12 mouse cellular contexts compared by ENCODE assay signal in genomic region chr8:111367350-111367749, GRCm38 (mm10). TPM values are rescaled to one million over a fixed set of nuclear protein-coding genes. Genes with fewer than 3 reads are reported as not detected.
DNase-seq lines count a peak whose midpoint lies in the region; ATAC-seq and TF ChIP-seq lines count a peak whose summit lies in the region.
"Had no signal": no experiment of that assay in that cellular context is flagged by ENCODE, and none has a peak within 500 bp of the region (broad histone marks: within the 10 kb centered on the region; RNA-seq: fewer than 3 reads in every experiment).

No protein-coding gene starts in this region.

- no peak for TF ChIP-seq CTCF in heart, postnatal 0 days (IDR thresholded peaks at IDR 0.05; ENCODE audit: low read depth)
- TF ChIP-seq CTCF in lung, postnatal 0 days (IDR thresholded peaks at IDR 0.05): no peak
- TF ChIP-seq CTCF in lung, adult 2 months (IDR thresholded peaks at IDR 0.05; ENCODE audit: insufficient read depth, low read length): no peak

- no peaks in the 10 kb centered on the region for H3K27me3 ChIP-seq in heart, postnatal 0 days (ENCODE audit: control insufficient read depth, insufficient read depth, low read length)
- no peaks in the 10 kb centered on the region for H3K27me3 ChIP-seq in lung, postnatal 0 days (replicated peaks; ENCODE audit: insufficient read depth, low read length)
- H3K27me3 ChIP-seq in embryonic facial prominence, embryonic 13.5 days: peaks cover 11% of the 10 kb centered on the region; the same call in 1 of the 2 replicates
- H3K27me3 ChIP-seq in neural tube, embryonic 15.5 days (replicated peaks): no peaks in the 10 kb centered on the region
- 0 out of 2 replicates have a peak, but pooled peaks cover 2% of the 10 kb centered on the region for H3K27me3 ChIP-seq in liver, embryonic 11.5 days (replicated peaks; ENCODE audit: control insufficient read depth, insufficient read depth, low read length)
- H3K27me3 ChIP-seq: forebrain, embryonic 15.5 days had no signal

- H3K4me2 ChIP-seq in heart, postnatal 0 days (ENCODE audit: low read depth, low read length): peak overlapping the region; percentile 44
- peak overlapping the region; percentile 17; the same call in 1 of the 2 replicates for H3K4me2 ChIP-seq in lung, postnatal 0 days (replicated peaks; ENCODE audit: low read depth, low read length)
- peak overlapping the region; percentile 41; the same call in 1 of the 2 replicates for H3K4me2 ChIP-seq in embryonic facial prominence, embryonic 13.5 days
- peak overlapping the region; percentile 21; the same call in 1 of the 2 replicates for H3K4me2 ChIP-seq in neural tube, embryonic 15.5 days
- H3K4me2 ChIP-seq in liver, embryonic 11.5 days: no peak overlapping the region
- H3K4me2 ChIP-seq: forebrain, embryonic 15.5 days had no signal

- no peak for TF ChIP-seq EP300 in heart, postnatal 0 days (IDR thresholded peaks at IDR 0.05; ENCODE audit: low read depth)
- no peak for TF ChIP-seq EP300 in lung, postnatal 0 days (IDR thresholded peaks at IDR 0.05)

- no peak overlapping the region for H3K9ac ChIP-seq in heart, postnatal 0 days (replicated peaks; ENCODE audit: low read depth, low read length)
- no peak overlapping the region for H3K9ac ChIP-seq in lung, postnatal 0 days (replicated peaks; ENCODE audit: low read depth)
- H3K9ac ChIP-seq in embryonic facial prominence, embryonic 13.5 days: no peak overlapping the region
- no peak overlapping the region for H3K9ac ChIP-seq in neural tube, embryonic 15.5 days (replicated peaks)
- H3K9ac ChIP-seq in liver, embryonic 11.5 days (ENCODE audit: low read depth, low read length): no peak overlapping the region
- H3K9ac ChIP-seq: forebrain, embryonic 15.5 days; liver, embryonic 14.5 days had no signal

- no peaks in the 10 kb centered on the region for H3K36me3 ChIP-seq in heart, postnatal 0 days (replicated peaks; ENCODE audit: control insufficient read depth, insufficient read depth, low read length)
- H3K36me3 ChIP-seq in lung, postnatal 0 days (ENCODE audit: insufficient read depth, low read length): no peaks in the 10 kb centered on the region
- H3K36me3 ChIP-seq in embryonic facial prominence, embryonic 13.5 days: no peaks in the 10 kb centered on the region
- no peaks in the 10 kb centered on the region for H3K36me3 ChIP-seq in neural tube, embryonic 15.5 days
- no peaks in the 10 kb centered on the region for H3K36me3 ChIP-seq in liver, embryonic 11.5 days (ENCODE audit: control insufficient read depth, insufficient read depth, low read length)
- H3K36me3 ChIP-seq: forebrain, embryonic 15.5 days had no signal

- WGBS in heart, postnatal 0 days: 79% methylated on average over 8 of the region's 8 CpGs
- 74% methylated on average over 8 of the region's 8 CpGs for WGBS in lung, postnatal 0 days
- WGBS in lung, adult 2 months: 87% methylated on average over 8 of the region's 8 CpGs
- WGBS in embryonic facial prominence, embryonic 13.5 days: 76% methylated on average over 8 of the region's 8 CpGs
- WGBS in neural tube, embryonic 15.5 days: 83% methylated on average over 8 of the region's 8 CpGs
- 83% methylated on average over 8 of the region's 8 CpGs for WGBS in liver, embryonic 11.5 days

- H3K27ac ChIP-seq in heart, postnatal 0 days (ENCODE audit: low read depth): no peak overlapping the region
- no peak overlapping the region for H3K27ac ChIP-seq in lung, postnatal 0 days (ENCODE audit: low read length)
- no peak overlapping the region for H3K27ac ChIP-seq in embryonic facial prominence, embryonic 13.5 days
- no peak overlapping the region for H3K27ac ChIP-seq in neural tube, embryonic 15.5 days (replicated peaks)
- no peak overlapping the region for H3K27ac ChIP-seq in liver, embryonic 11.5 days (ENCODE audit: low read depth, low read length)
- H3K27ac ChIP-seq: forebrain, embryonic 15.5 days; liver, embryonic 14.5 days had no signal

- DNase-seq in heart, postnatal 0 days (ENCODE audit: low spot score): no peak
- no peak for DNase-seq in heart, postnatal 10 days
- DNase-seq in lung, postnatal 0 days (ENCODE audit: low spot score): no peak
- DNase-seq in lung, adult 2 months: no peak
- DNase-seq in liver, embryonic 11.5 days (ENCODE audit: low spot score): no peak
- DNase-seq: cerebellum, adult 18-20 months; retina, postnatal 1 day had no signal

- no peak for ATAC-seq in heart, postnatal 0 days (ENCODE audit: insufficient read depth, low read depth)
- no peak for ATAC-seq in lung, postnatal 0 days
- no peak for ATAC-seq in embryonic facial prominence, embryonic 13.5 days (ENCODE audit: insufficient number of reproducible peaks, insufficient read depth, low FRiP score, low TSS enrichment, low read depth)
- no peak for ATAC-seq in neural tube, embryonic 15.5 days (ENCODE audit: low FRiP score)
- ATAC-seq in liver, embryonic 11.5 days (replicated peaks; ENCODE audit: low FRiP score): no peak
- ATAC-seq in granulocyte monocyte progenitor cell, adult 5-6 weeks (replicated peaks; ENCODE audit: poor library complexity, severe bottlenecking): no peak
- ATAC-seq: forebrain, embryonic 15.5 days had no signal

- intact Hi-C loops in heart, postnatal 10 days (cut with DNase I): no loop called here

- 0 out of 2 replicates have a peak overlapping the region, but pooled peaks have one; percentile 5 for H3K4me3 ChIP-seq in heart, postnatal 0 days (ENCODE audit: low read depth, low read length)
- no peak overlapping the region for H3K4me3 ChIP-seq in lung, postnatal 0 days (ENCODE audit: low read depth, low read length)
- no peak overlapping the region for H3K4me3 ChIP-seq in lung, adult 2 months (replicated peaks; ENCODE audit: extremely low read depth, low read depth, low read length)
- H3K4me3 ChIP-seq in embryonic facial prominence, embryonic 13.5 days: no peak overlapping the region
- no peak overlapping the region for H3K4me3 ChIP-seq in neural tube, embryonic 15.5 days (replicated peaks)
- no peak overlapping the region for H3K4me3 ChIP-seq in liver, embryonic 11.5 days (ENCODE audit: low read depth, low read length)
- H3K4me3 ChIP-seq: forebrain, embryonic 15.5 days had no signal

- no peaks in the 10 kb centered on the region for H3K9me3 ChIP-seq in heart, postnatal 0 days (replicated peaks; ENCODE audit: control insufficient read depth, low read length)
- H3K9me3 ChIP-seq in lung, postnatal 0 days (ENCODE audit: low read length): no peaks in the 10 kb centered on the region
- no peaks in the 10 kb centered on the region for H3K9me3 ChIP-seq in embryonic facial prominence, embryonic 13.5 days
- H3K9me3 ChIP-seq in neural tube, embryonic 15.5 days (replicated peaks): no peaks in the 10 kb centered on the region
- no peaks in the 10 kb centered on the region for H3K9me3 ChIP-seq in liver, embryonic 11.5 days (ENCODE audit: control insufficient read depth, low read length)
- H3K9me3 ChIP-seq: forebrain, embryonic 15.5 days had no signal

- no peak for TF ChIP-seq POLR2A in lung, adult 2 months (IDR thresholded peaks at IDR 0.05; ENCODE audit: borderline replicate concordance, extremely low read depth, low read depth, low read length)

- H3K4me1 ChIP-seq in heart, postnatal 0 days (ENCODE audit: control insufficient read depth, insufficient read depth): no peaks in the 10 kb centered on the region
- no peaks in the 10 kb centered on the region for H3K4me1 ChIP-seq in lung, postnatal 0 days (ENCODE audit: insufficient read depth, low read depth, low read length)
- no peaks in the 10 kb centered on the region for H3K4me1 ChIP-seq in lung, adult 2 months (ENCODE audit: control insufficient read depth, insufficient read depth, low read length)
- no peaks in the 10 kb centered on the region; the same call in 1 of the 2 replicates for H3K4me1 ChIP-seq in embryonic facial prominence, embryonic 13.5 days
- H3K4me1 ChIP-seq in neural tube, embryonic 15.5 days: no peaks in the 10 kb centered on the region
- no peaks in the 10 kb centered on the region for H3K4me1 ChIP-seq in liver, embryonic 11.5 days (replicated peaks; ENCODE audit: control insufficient read depth, insufficient read depth, low read length)
- H3K4me1 ChIP-seq: forebrain, embryonic 15.5 days had no signal

RNA-seq across cellular contexts. Expression of gene Fa2h, which starts 26.3 kb away (rescaled TPM):
- 5.5 TPM in 1 of 2 replicates, not detected in the other for total RNA-seq in heart, postnatal 0 days (2014; rRNA removed; ENCODE audit: low replicate concordance)
- not detected in 2 replicates for polyA plus RNA-seq in heart, postnatal 0 days (2015; fragmentation: Nextera tagmentation; extraction: Ambion mirVana)
- total RNA-seq in heart, postnatal 10 days (2021): under 1 TPM; 0.22 to 0.31 TPM
- polyA plus RNA-seq in lung, postnatal 0 days (2015; fragmentation: Nextera tagmentation; extraction: Ambion mirVana): 0.05 and 0.12 TPM in 2 replicates
- polyA plus RNA-seq in lung, adult 2 months (2012; rRNA removed): 0.80 and 1.3 TPM in 2 replicates
- 0.17 TPM in 1 of 2 replicates, not detected in the other for polyA plus RNA-seq in embryonic facial prominence, embryonic 13.5 days (2015; fragmentation: Nextera tagmentation; extraction: Ambion mirVana)
- polyA plus RNA-seq in neural tube, embryonic 15.5 days (2015; fragmentation: Nextera tagmentation; extraction: Ambion mirVana): 0.69 and 0.86 TPM in 2 replicates
- polyA plus RNA-seq in liver, embryonic 11.5 days (2014; fragmentation: Nextera tagmentation; extraction: Ambion mirVana): not detected in 2 replicates
- total RNA-seq in granulocyte monocyte progenitor cell, adult 5-6 weeks (2014; fragmentation: Nextera tagmentation): not detected in 2 replicates
- not detected in 2 replicates for total RNA-seq in granulocyte monocyte progenitor cell, adult 5-6 weeks (2017)
- polyA plus RNA-seq: forebrain, embryonic 15.5 days had no signal

RNA-seq across cellular contexts. Expression of gene Mlkl, which starts 29.4 kb away (rescaled TPM):
- total RNA-seq in heart, postnatal 0 days (2014; rRNA removed; ENCODE audit: low replicate concordance): 0.58 and 3.1 TPM in 2 replicates
- 4.2 and 4.4 TPM in 2 replicates for polyA plus RNA-seq in heart, postnatal 0 days (2015; fragmentation: Nextera tagmentation; extraction: Ambion mirVana)
- total RNA-seq in heart, postnatal 10 days (2021): 1 to 10 TPM; 4.6 to 4.8 TPM
- 5.2 and 5.5 TPM in 2 replicates for polyA plus RNA-seq in lung, postnatal 0 days (2015; fragmentation: Nextera tagmentation; extraction: Ambion mirVana)
- polyA plus RNA-seq in lung, adult 2 months (2012; rRNA removed): 1.7 and 2.5 TPM in 2 replicates
- 0.69 and 0.72 TPM in 2 replicates for polyA plus RNA-seq in embryonic facial prominence, embryonic 13.5 days (2015; fragmentation: Nextera tagmentation; extraction: Ambion mirVana)
- 0.29 and 1.1 TPM in 2 replicates for polyA plus RNA-seq in neural tube, embryonic 15.5 days (2015; fragmentation: Nextera tagmentation; extraction: Ambion mirVana)
- 2.6 and 3.0 TPM in 2 replicates for polyA plus RNA-seq in liver, embryonic 11.5 days (2014; fragmentation: Nextera tagmentation; extraction: Ambion mirVana)
- total RNA-seq in granulocyte monocyte progenitor cell, adult 5-6 weeks (2014; fragmentation: Nextera tagmentation): 69.6 and 84.6 TPM in 2 replicates
- total RNA-seq in granulocyte monocyte progenitor cell, adult 5-6 weeks (2017): 79.5 and 106 TPM in 2 replicates
